Mouse (Mus musculus): Measurements from ENCODE around the gene Fam118a.

Fam118a gene

GRCm38 (mm10) chr15:85072651-85073050 lies 43.9 kb downstream of the Fam118a start:
- no peak for DNase-seq (ENCODE audit: low spot score)

GRCm38 (mm10) chr15:85085641-85086040 lies 56.9 kb downstream of the Fam118a start:
- DNase-seq (ENCODE audit: low spot score), result peak; percentile 26

Measured in layer of hippocampus, adult 11-12 months (tissue).